Mouse (Mus musculus) embryonic facial prominence, embryonic 13.5 days (tissue): Measurements from ENCODE around the gene Eng. TPM values are rescaled to one million over a fixed set of nuclear protein-coding genes. Genes with fewer than 3 reads are reported as not detected.

ENCODE experiments used
- ATAC-seq: fragments of 200-750 bp; cut with Nextera tagmentation; 2 replicates; pipeline ENCODE4 v1.8.0; 2017; ENCODE audit warnings: low read depth; ENCODE audit not compliant: insufficient number of reproducible peaks, insufficient read depth, low FRiP score, low TSS enrichment
- H3K27ac ChIP-seq: fragments of 300-500 bp; sonication (generic); 2 replicates; pipeline ENCODE4 v1.5.1; 2015; ENCODE audit warnings: moderate library complexity, mild to moderate bottlenecking, inconsistent platforms
- H3K27me3 ChIP-seq: fragments of 300-500 bp; sonication (generic); 2 replicates; pipeline ENCODE4 v1.6.1; 2015; ENCODE audit warnings: mild to moderate bottlenecking, inconsistent platforms
- H3K36me3 ChIP-seq: fragments of 300-500 bp; sonication (generic); 2 replicates; pipeline ENCODE4 v1.6.1; 2015; ENCODE audit warnings: mild to moderate bottlenecking, inconsistent platforms
- H3K4me1 ChIP-seq: fragments of 300-500 bp; sonication (generic); 2 replicates; pipeline ENCODE4 v1.6.1; 2015; ENCODE audit warnings: inconsistent platforms
- H3K4me2 ChIP-seq: fragments of 300-500 bp; sonication (generic); 2 replicates; pipeline ENCODE4 v1.6.1; 2015; ENCODE audit warnings: moderate library complexity, mild to moderate bottlenecking, inconsistent platforms
- H3K4me3 ChIP-seq: fragments of 300-500 bp; sonication (generic); 2 replicates; pipeline ENCODE4 v1.5.1; 2015; ENCODE audit warnings: mild to moderate bottlenecking, inconsistent platforms
- H3K9ac ChIP-seq: fragments of 300-500 bp; sonication (generic); 2 replicates; pipeline ENCODE4 v1.6.1; 2015; ENCODE audit warnings: mild to moderate bottlenecking, inconsistent platforms
- H3K9me3 ChIP-seq: fragments of 300-500 bp; sonication (generic); 2 replicates; pipeline ENCODE4 v1.6.1; 2016; ENCODE audit warnings: inconsistent platforms
- WGBS: fragments of 180-500 bp; shearing (Covaris S2); methylation state at CpG from one replicate; pipeline ENCODE4 v1.1.7; 2015; ENCODE audit warnings: mixed read lengths; 5-methylcytosine and 5-hydroxymethylcytosine counted together
- polyA plus RNA-seq: library from polyadenylated mRNA; unstranded; fragments of >200 nt; fragmentation: Nextera tagmentation; extraction: Ambion mirVana; gene quantifications from 2 replicates; pipeline ENCODE4 v1.2.1, GENCODE M21; 2015

The Eng gene
- polyA plus RNA-seq, 1 experiment from 2014 or later = 49.1 TPM

GRCm38 (mm10) chr2:32683701-32684100, 37.3 kb downstream of the Eng start:
- ATAC-seq = no peak
- no peak overlapping the region for H3K27ac ChIP-seq
- H3K9ac ChIP-seq = no peak overlapping the region
- no peaks in the 10 kb centered on the region for H3K9me3 ChIP-seq
- no peak overlapping the region for H3K4me3 ChIP-seq
- peaks cover 23% of the 10 kb centered on the region for H3K4me1 ChIP-seq
- 90% methylated on average over 10 of the region's 10 CpGs for WGBS
- peaks cover 79% of the 10 kb centered on the region for H3K36me3 ChIP-seq
- H3K27me3 ChIP-seq = no peaks in the 10 kb centered on the region
- H3K4me2 ChIP-seq = no peak overlapping the region

DNA sequence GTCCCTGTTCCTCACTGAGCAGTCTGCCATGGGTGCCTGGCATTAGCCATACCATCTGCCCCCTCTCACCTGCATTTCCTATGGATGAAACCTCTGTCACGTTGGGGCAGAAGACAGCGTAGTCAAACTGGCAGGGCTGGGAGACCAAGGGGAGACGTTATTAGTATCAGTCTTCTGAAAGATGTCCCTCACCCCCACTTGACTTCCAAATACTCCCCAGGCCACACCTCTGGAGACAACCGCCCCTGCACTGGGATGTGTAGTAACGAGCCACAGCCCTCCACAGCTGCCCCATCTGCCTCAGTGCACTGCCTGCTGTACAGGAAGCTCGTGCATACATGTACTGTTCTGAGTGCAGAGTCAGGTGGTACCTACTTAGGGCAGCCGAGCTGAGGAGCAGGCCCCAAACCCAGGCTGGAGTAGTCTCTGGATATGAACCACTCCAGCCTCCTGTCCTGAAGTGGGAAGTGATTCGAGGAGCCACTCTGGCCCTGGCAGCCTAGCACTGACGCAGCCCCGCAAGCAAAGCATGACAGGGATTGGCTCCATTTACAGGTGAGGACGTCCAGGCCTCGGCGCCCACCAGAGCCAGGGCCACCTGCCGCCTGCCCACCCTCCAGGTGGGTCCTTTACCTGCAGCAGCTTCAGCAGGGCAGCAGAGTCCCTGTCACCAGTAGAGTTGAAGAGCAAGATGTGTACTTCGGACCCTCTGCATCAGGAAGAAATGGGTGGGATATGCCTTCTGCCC, 38.5 kb downstream of the Eng start:
- 89% methylated on average over 15 of the region's 15 CpGs for WGBS

DNA sequence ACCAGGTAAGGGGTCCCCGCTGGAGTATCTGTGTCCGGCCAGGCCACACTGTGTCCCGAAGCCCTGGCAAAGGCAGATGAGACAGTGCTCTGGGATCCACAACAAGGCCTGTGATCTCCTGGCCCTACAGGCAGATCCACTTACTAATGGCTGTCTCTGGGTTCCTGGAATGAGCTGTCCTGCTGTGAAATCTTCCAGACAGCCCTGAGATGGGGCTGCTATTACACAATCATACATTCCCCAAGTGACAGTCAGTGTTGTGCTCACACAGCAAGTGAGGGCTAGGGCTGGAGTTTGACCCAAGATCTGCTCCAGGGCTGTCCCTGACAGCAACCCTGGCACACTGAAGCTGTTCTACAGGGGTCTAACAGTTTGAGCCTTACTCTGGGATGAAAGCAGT, 39.4 kb downstream of the Eng start:
- Histone ChIP-seq H3K4me1 (peaks cover 13% of the 10 kb centered on the region), H3K27ac (no peak overlapping the region), H3K9me3 (no peaks in the 10 kb centered on the region), H3K27me3 (no peaks in the 10 kb centered on the region), H3K9ac (no peak overlapping the region), H3K4me3 (no peak overlapping the region), H3K4me2 (no peak overlapping the region), H3K36me3 (peaks cover 73% of the 10 kb centered on the region)
- ATAC-seq = no peak
- WGBS = 92% methylated on average over 3 of the region's 3 CpGs

More for the DNA sequence above, 38.5 kb downstream of the Eng start:
- Histone ChIP-seq H3K27ac (no peak overlapping the region), H3K4me1 (peaks cover 23% of the 10 kb centered on the region), H3K4me2 (no peak overlapping the region), H3K4me3 (no peak overlapping the region), H3K36me3 (peaks cover 73% of the 10 kb centered on the region), H3K27me3 (no peaks in the 10 kb centered on the region), H3K9ac (no peak overlapping the region), H3K9me3 (no peaks in the 10 kb centered on the region)
- no peak for ATAC-seq

GRCm38 (mm10) chr2:32686640-32687039, 40.2 kb downstream of the Eng start:
- WGBS = 82% methylated on average over 6 of the region's 6 CpGs
- Histone ChIP-seq H3K4me1 (peaks cover 10% of the 10 kb centered on the region), H3K9me3 (no peaks in the 10 kb centered on the region), H3K4me2 (no peak overlapping the region), H3K4me3 (no peak overlapping the region), H3K27me3 (no peaks in the 10 kb centered on the region), H3K27ac (no peak overlapping the region), H3K9ac (no peak overlapping the region), H3K36me3 (peaks cover 74% of the 10 kb centered on the region)
- ATAC-seq = no peak

DNA sequence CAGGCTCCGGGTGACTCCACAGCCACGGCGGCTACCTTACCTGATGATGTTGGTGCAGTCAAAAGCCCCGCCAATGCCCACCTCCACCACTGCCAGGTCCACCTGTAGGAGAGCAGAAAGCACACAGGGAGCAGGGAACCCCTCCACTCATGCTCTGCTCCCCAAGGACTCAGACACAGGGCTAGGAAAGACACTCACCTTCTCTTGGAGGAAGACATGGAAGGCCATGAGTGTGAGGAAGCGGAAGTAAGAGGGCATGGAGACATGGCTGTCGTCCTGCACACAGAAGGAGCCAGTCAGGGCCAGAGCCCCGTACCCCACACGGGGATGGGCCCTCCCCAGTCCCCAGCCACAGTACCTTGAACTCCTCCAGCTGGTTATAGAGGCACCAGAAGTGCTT, 41.2 kb downstream of the Eng start:
- 90% methylated on average over 8 of the region's 8 CpGs for WGBS
- no peak overlapping the region for H3K27ac ChIP-seq
- no peak overlapping the region for H3K4me2 ChIP-seq
- no peak for ATAC-seq
- H3K36me3 ChIP-seq = peaks cover 65% of the 10 kb centered on the region
- H3K9me3 ChIP-seq = no peaks in the 10 kb centered on the region
- no peaks in the 10 kb centered on the region for H3K27me3 ChIP-seq
- H3K9ac ChIP-seq = 0 out of 2 replicates have a peak overlapping the region, but pooled peaks have one; percentile 21
- no peak overlapping the region for H3K4me3 ChIP-seq
- peaks cover 5% of the 10 kb centered on the region for H3K4me1 ChIP-seq

- Histone ChIP-seq H3K9ac (no peak overlapping the region), H3K36me3 (peaks cover 46% of the 10 kb centered on the region), H3K4me2 (no peak overlapping the region), H3K4me1 (peaks cover 13% of the 10 kb centered on the region), H3K4me3 (no peak overlapping the region), H3K27me3 (no peaks in the 10 kb centered on the region), H3K27ac (no peak overlapping the region), H3K9me3 (no peaks in the 10 kb centered on the region)
- WGBS = 17% methylated on average over 5 of the region's 5 CpGs
- no peak for ATAC-seq
These were observed 43.0 kb downstream of the Eng start for GRCm38 (mm10) chr2:32689420-32689819.

GRCm38 (mm10) chr2:32691041-32691440, 44.6 kb downstream of the Eng start:
- H3K9ac ChIP-seq = 0 out of 2 replicates have a peak overlapping the region, but pooled peaks have one; percentile 32
- H3K4me3 ChIP-seq = no peak overlapping the region
- H3K4me1 ChIP-seq = peaks cover 13% of the 10 kb centered on the region
- H3K9me3 ChIP-seq = no peaks in the 10 kb centered on the region
- WGBS = 89% methylated on average over 11 of the region's 11 CpGs
- no peak overlapping the region for H3K4me2 ChIP-seq
- ATAC-seq = no peak
- no peak overlapping the region for H3K27ac ChIP-seq
- H3K36me3 ChIP-seq = peaks cover 30% of the 10 kb centered on the region
- no peaks in the 10 kb centered on the region for H3K27me3 ChIP-seq

DNA sequence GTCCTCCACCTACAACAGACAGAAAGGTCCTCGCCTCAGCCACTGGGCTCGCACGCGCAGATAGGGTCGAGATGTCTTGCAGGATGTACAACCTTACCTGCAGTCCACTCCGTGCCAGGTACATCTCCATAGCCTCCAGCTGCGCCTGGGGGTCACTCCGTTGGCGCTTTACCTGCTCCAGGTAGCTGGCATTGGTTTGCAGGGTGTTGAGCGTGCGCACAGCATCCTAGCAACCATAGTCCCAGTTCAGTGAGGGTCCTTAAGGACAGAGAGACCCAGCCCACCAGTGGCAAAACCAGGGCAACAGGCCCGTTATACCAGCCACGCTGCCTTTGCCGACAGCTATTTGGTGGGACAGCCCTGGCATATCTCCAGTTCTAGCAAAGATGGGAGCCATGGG, 46.1 kb downstream of the Eng start:
- H3K4me3 ChIP-seq = 0 out of 2 replicates have a peak overlapping the region, but pooled peaks have one; percentile 80
- H3K4me1 ChIP-seq = peaks cover 13% of the 10 kb centered on the region
- peak overlapping the region; percentile 94; the same call in 1 of the 2 replicates for H3K9ac ChIP-seq
- 96% methylated on average over 14 of the region's 14 CpGs for WGBS
- H3K27me3 ChIP-seq = no peaks in the 10 kb centered on the region
- H3K9me3 ChIP-seq = no peaks in the 10 kb centered on the region
- H3K36me3 ChIP-seq = peaks cover 15% of the 10 kb centered on the region
- no peak overlapping the region for H3K27ac ChIP-seq
- no peak for ATAC-seq
- peak overlapping the region; percentile 80 for H3K4me2 ChIP-seq

DNA sequence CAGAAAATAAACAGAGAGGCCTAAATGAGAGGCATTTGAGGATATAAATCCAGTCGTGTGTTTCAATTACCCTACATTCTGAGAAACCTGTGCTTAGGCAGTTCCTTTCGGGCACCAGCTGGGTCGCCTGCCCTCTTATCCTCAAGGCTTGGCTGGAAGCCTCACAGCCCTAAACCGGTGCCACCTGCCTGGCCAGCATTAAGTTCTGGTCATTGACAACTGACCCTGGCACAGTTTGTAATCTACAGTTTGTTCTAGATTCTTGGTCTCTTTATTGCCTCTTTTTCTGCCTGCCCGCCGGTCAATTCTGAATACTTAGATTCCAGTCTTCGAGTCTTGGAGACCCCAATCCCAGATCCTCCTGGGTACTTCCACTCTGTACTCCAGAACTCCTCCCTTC, 46.9 kb downstream of the Eng start:
- ATAC-seq = no peak
- Histone ChIP-seq H3K4me1 (peaks cover 13% of the 10 kb centered on the region), H3K27ac (peak overlapping the region; percentile 86; the same call in 1 of the 2 replicates), H3K9ac (peak overlapping the region; percentile 94), H3K4me2 (peak overlapping the region; percentile 80), H3K27me3 (no peaks in the 10 kb centered on the region), H3K4me3 (peak overlapping the region; percentile 80), H3K36me3 (peaks cover 8% of the 10 kb centered on the region), H3K9me3 (no peaks in the 10 kb centered on the region)
- WGBS = 19% methylated on average over 7 of the region's 7 CpGs

DNA sequence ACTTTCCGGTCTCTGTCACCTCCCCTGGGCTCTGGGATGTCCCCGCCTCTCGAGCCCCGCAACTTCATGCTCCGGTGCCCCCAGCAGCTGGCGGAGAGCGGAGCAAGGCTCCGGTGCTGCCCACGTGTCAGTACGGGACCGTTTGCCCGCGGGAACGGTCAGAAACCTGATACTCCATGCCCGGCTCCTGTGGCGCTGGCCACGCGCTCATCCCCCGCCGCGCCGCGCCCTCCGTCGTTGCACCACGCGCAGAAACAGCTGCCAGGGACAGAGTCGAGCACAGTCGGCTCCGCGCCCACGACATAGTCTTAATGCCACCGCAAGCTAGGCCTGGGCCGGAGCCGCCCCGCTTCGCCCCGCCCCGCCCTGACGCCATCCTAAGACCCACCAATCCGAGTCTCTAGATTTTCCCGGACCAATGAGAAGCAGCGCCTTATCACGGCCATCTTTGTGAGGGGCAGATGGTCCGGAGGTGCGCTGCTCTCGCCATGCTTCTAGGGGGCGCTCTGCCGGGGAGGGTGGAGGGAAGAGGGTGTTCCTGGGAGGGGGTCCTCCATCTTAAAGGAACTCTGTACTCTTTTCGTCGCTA, 47.5 kb downstream of the Eng start:
- WGBS = under 1% methylated on average over 51 of the region's 51 CpGs
- Histone ChIP-seq H3K27me3 (no peaks in the 10 kb centered on the region), H3K27ac (peak overlapping the region; percentile 86), H3K9me3 (no peaks in the 10 kb centered on the region), H3K4me1 (peaks cover 13% of the 10 kb centered on the region), H3K4me2 (peak overlapping the region; percentile 80), H3K36me3 (peaks cover 6% of the 10 kb centered on the region; the same call in 1 of the 2 replicates), H3K4me3 (peak overlapping the region; percentile 80), H3K9ac (peak overlapping the region; percentile 94)
- peak; percentile 97 for ATAC-seq

GRCm38 (mm10) chr2:32694691-32695090, 48.3 kb downstream of the Eng start:
- WGBS = 86% methylated on average over 12 of the region's 12 CpGs
- Histone ChIP-seq H3K9ac (peak overlapping the region; percentile 94), H3K4me1 (peaks cover 13% of the 10 kb centered on the region), H3K4me3 (peak overlapping the region; percentile 80), H3K9me3 (no peaks in the 10 kb centered on the region), H3K36me3 (peaks cover 6% of the 10 kb centered on the region; the same call in 1 of the 2 replicates), H3K4me2 (peak overlapping the region; percentile 80), H3K27ac (peak overlapping the region; percentile 86), H3K27me3 (no peaks in the 10 kb centered on the region)
- no peak for ATAC-seq

- Histone ChIP-seq H3K9me3 (no peaks in the 10 kb centered on the region), H3K36me3 (peaks cover 26% of the 10 kb centered on the region), H3K9ac (no peak overlapping the region), H3K27ac (no peak overlapping the region), H3K4me3 (no peak overlapping the region), H3K4me2 (no peak overlapping the region), H3K4me1 (no peaks in the 10 kb centered on the region), H3K27me3 (no peaks in the 10 kb centered on the region)
- no peak for ATAC-seq
- WGBS = 72% methylated on average over 6 of the region's 6 CpGs
These were observed 53.3 kb downstream of the Eng start for GRCm38 (mm10) chr2:32699680-32700079.
